Mouse (Mus musculus) midbrain, postnatal 0 days (tissue): ENCODE data around the gene Tbck. TPM values are rescaled to one million over a fixed set of nuclear protein-coding genes. Genes with fewer than 3 reads are reported as not detected.

Source experiments
- ATAC-seq: fragments of 200-750 bp; cut with Nextera tagmentation; 2 replicates; pipeline ENCODE4 v1.8.0; 2017; ENCODE audit warnings: moderate number of reproducible peaks, mild to moderate bottlenecking, moderate TSS enrichment, moderate library complexity; ENCODE audit not compliant: low FRiP score
- DNase-seq: peaks from one replicate; pipeline ENCODE4 v3.0.0-alpha.2; 2015; ENCODE audit warnings: low spot score
- H3K27ac ChIP-seq: fragments of 300-500 bp; sonication (generic); 2 replicates; pipeline ENCODE4 v1.5.1; 2014; ENCODE audit warnings: low read depth, mild to moderate bottlenecking, low read length, mixed read lengths
- H3K27me3 ChIP-seq: fragments of 300-500 bp; sonication (generic); 2 replicates; pipeline ENCODE4 v1.6.1; 2014; ENCODE audit warnings: low read length, control low read depth, mixed read lengths; ENCODE audit not compliant: insufficient read depth
- H3K36me3 ChIP-seq: fragments of 300-500 bp; sonication (generic); 2 replicates; pipeline ENCODE4 v1.6.1; 2014; ENCODE audit warnings: low read length, control low read depth, mixed read lengths; ENCODE audit not compliant: insufficient read depth
- H3K4me1 ChIP-seq: fragments of 300-500 bp; sonication (generic); 2 replicates; pipeline ENCODE4 v1.6.1; 2014; ENCODE audit warnings: mild to moderate bottlenecking, control low read depth, antibody characterized with exemption, low read length, mixed read lengths; ENCODE audit not compliant: insufficient read depth
- H3K4me2 ChIP-seq: fragments of 300-500 bp; sonication (generic); 2 replicates; pipeline ENCODE4 v1.6.1; 2014; ENCODE audit warnings: low read depth, mild to moderate bottlenecking, low read length, mixed read lengths; ENCODE audit not compliant: poor library complexity, severe bottlenecking
- H3K4me3 ChIP-seq: fragments of 300-500 bp; sonication (generic); 2 replicates; pipeline ENCODE4 v1.5.1; 2014; ENCODE audit warnings: low read depth, mild to moderate bottlenecking, low read length, moderate library complexity
- H3K9ac ChIP-seq: fragments of 300-500 bp; sonication (generic); replicated peaks from 2 replicates; pipeline ENCODE4 v1.6.1; 2014; ENCODE audit warnings: mild to moderate bottlenecking, low read length, moderate library complexity, mixed read lengths; ENCODE audit not compliant: poor library complexity, severe bottlenecking
- H3K9me3 ChIP-seq: fragments of 300-500 bp; sonication (generic); 2 replicates; pipeline ENCODE4 v1.6.1; 2016; ENCODE audit warnings: low read length, control low read depth
- CTCF ChIP-seq: IDR thresholded peaks from 2 replicates; pipeline ENCODE4 v1.5.1; 2016; ENCODE audit warnings: antibody characterized with exemption, mild to moderate bottlenecking
- WGBS: fragments of 180-500 bp; shearing (Covaris S2); extraction: QIAGEN DNeasy Blood & Tissue Kit; methylation state at CpG from one replicate; pipeline ENCODE4 v1.1.7; 2014; 5-methylcytosine and 5-hydroxymethylcytosine counted together
- polyA plus RNA-seq: library from polyadenylated mRNA; unstranded; fragments of >200 nt; fragmentation: Nextera tagmentation; extraction: Ambion mirVana; gene quantifications from 2 replicates; pipeline ENCODE4 v1.2.1, GENCODE M21; 2015
- total RNA-seq: library from RNA; depleted of rRNA; stranded (reverse); fragments of >200 nt; gene quantifications from 2 replicates; pipeline ENCODE4 v1.2.3, GENCODE M21; 2014

Gene Tbck
- total and polyA plus RNA-seq, 2 experiments from 2014 or later: 33.2 to 43.5 TPM

DNA sequence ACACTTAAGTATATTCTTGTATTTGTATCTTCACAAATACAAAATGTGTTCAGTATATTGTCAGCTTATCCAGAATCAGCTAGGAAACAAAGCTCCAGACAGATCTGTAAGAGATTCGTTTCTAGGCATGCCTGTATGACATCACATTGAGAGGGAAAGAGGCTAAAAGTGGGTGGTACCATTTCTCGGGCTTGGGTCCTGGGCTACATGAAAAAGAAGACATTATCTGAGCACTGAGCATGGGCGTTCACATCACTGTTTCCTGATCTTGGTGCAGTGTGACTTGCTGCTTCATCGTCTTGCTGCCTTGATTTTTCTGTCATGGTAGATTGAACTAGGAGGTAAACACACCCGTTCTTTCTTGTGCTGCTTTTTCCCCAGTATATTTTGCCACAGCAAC, 127.8 kb downstream of the Tbck start:
- DNase-seq (no peak), ATAC-seq (no peak)
- H3K9ac ChIP-seq: no peak overlapping the region
- H3K4me2 ChIP-seq: no peak overlapping the region
- H3K9me3 ChIP-seq: no peaks in the 10 kb centered on the region
- H3K4me3 ChIP-seq: no peak overlapping the region
- H3K27ac ChIP-seq: no peak overlapping the region
- no peak for TF ChIP-seq CTCF
- H3K36me3 ChIP-seq: no peaks in the 10 kb centered on the region
- no peaks in the 10 kb centered on the region for H3K27me3 ChIP-seq
- H3K4me1 ChIP-seq: no peaks in the 10 kb centered on the region
- 81% methylated on average over 5 of the region's 5 CpGs for WGBS

DNA sequence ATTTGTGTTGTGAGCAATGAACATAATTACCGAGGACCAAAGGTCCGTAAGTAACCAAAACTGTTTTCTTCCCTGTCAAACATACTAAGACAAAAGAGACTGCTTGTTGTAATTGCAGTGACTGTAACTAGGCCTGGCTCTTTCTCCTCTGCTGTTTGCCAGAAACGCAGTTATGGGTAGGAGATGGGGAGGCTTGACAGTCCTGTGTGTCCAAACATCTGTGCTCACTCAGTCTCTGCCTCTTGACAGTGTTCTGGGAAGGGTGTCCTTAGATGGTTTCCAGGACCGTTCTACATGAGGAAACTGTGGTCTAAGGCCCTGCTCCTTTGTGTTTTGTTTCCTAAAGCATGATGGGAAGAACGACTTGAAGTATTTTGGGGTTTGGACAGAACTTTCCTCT, 128.4 kb downstream of the Tbck start:
- H3K9ac ChIP-seq: no peak overlapping the region
- no peak overlapping the region for H3K27ac ChIP-seq
- no peaks in the 10 kb centered on the region for H3K36me3 ChIP-seq
- no peaks in the 10 kb centered on the region for H3K27me3 ChIP-seq
- ATAC-seq (no peak), DNase-seq (no peak)
- H3K4me2 ChIP-seq: no peak overlapping the region
- no peaks in the 10 kb centered on the region for H3K4me1 ChIP-seq
- no peak for TF ChIP-seq CTCF
- WGBS: 88% methylated on average over 5 of the region's 5 CpGs
- no peak overlapping the region for H3K4me3 ChIP-seq
- H3K9me3 ChIP-seq: no peaks in the 10 kb centered on the region

DNA sequence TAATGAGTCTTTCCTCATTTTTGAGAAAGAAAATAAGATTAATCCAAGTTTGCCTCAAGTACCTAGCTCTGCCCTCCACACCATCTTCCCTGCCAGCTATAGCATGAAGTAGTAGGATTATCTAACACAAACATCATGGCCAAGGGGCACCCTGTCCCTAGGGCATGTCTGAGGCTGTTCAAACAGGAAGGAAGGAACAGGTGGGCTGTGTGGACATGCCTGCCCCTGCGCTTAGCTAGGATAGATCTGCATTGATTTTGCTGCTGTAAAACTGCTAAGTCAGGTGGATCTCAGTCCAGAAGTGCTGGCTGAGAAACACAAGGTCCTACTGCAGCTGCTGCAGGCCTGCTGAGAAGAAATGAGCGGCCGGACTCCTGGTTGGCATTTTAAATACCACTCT, 129.2 kb downstream of the Tbck start:
- Histone ChIP-seq H3K4me1 (no peaks in the 10 kb centered on the region), H3K9ac (no peak overlapping the region), H3K9me3 (no peaks in the 10 kb centered on the region), H3K27ac (no peak overlapping the region), H3K4me3 (no peak overlapping the region), H3K27me3 (no peaks in the 10 kb centered on the region), H3K36me3 (no peaks in the 10 kb centered on the region), H3K4me2 (no peak overlapping the region)
- no peak for DNase-seq
- 85% methylated on average over 3 of the region's 3 CpGs for WGBS
- TF ChIP-seq CTCF: no peak
- no peak for ATAC-seq

DNA sequence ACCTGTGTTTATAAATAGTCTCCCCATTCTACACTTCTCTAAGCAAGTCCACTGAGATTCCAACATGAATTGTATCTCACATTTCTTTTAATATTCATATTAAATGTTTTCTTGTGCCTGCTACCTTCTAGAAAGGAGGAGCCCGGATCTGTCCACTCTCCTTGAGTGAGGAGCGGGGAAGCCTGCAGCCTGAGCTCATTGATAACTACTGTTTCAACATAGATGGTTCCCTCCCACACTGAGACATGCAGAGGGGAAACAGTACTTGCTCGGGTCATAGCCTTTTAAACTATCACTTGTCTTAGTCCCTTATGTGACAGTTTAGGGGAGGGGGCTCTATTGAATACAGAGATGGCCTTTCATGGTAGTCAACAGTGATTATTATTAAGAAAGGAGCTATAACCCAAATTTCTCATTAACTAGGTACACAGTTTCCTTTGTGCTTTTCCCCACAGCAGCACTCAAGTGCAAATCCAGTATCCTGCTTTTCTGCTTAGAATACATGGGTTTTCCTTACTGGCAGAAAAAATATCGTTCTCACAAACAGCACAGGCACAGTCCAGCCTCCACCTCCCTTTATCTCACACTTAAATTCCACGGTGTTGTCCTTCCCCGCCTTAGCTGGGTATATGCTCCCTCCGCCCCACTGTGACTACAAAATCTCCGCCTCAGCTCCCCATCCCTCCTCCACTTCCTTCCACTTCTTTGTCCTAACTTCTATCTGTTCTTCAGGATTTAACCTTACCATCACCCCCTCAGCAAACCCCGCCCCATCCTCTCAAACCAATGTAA, 130.0 kb downstream of the Tbck start:
- no peaks in the 10 kb centered on the region for H3K36me3 ChIP-seq
- no peak for TF ChIP-seq CTCF
- ATAC-seq (no peak), DNase-seq (no peak)
- H3K4me1 ChIP-seq: no peaks in the 10 kb centered on the region
- no peaks in the 10 kb centered on the region for H3K9me3 ChIP-seq
- WGBS: 76% methylated on average over 9 of the region's 9 CpGs
- H3K4me2 ChIP-seq: no peak overlapping the region
- H3K4me3 ChIP-seq: no peak overlapping the region
- H3K9ac ChIP-seq: no peak overlapping the region
- H3K27me3 ChIP-seq: no peaks in the 10 kb centered on the region
- H3K27ac ChIP-seq: no peak overlapping the region

GRCm38 (mm10) chr3:132814791-132815496, 131.0 kb downstream of the Tbck start:
- Histone ChIP-seq H3K4me2 (no peak overlapping the region), H3K4me1 (no peaks in the 10 kb centered on the region), H3K9ac (no peak overlapping the region), H3K27ac (no peak overlapping the region), H3K9me3 (no peaks in the 10 kb centered on the region), H3K27me3 (no peaks in the 10 kb centered on the region), H3K4me3 (no peak overlapping the region), H3K36me3 (no peaks in the 10 kb centered on the region)
- WGBS: 93% methylated on average over 10 of the region's 10 CpGs
- ATAC-seq (no peak), DNase-seq (no peak)
- no peak for TF ChIP-seq CTCF
